Mouse (Mus musculus) erythroid progenitor cell, adult 5-6 weeks (primary cell): ENCODE measurements around the gene Tnfsf13b. TPM values are rescaled to one million over a fixed set of nuclear protein-coding genes. Genes with fewer than 3 reads are reported as not detected.

ENCODE experiments used
- ATAC-seq: replicated peaks from 2 replicates; pipeline ENCODE4 v1.8.0; 2016; ENCODE audit warnings: moderate number of reproducible peaks, mild to moderate bottlenecking, moderate TSS enrichment, inconsistent platforms; ENCODE audit not compliant: poor library complexity, low FRiP score, severe bottlenecking
- total RNA-seq, 2 experiments: library from RNA; stranded (forward) in 1 of 2; stranded (reverse) in 1 of 2; fragments of 150-400 nt in 1 of 2; fragments of 186-747, 209-891 nt in 1 of 2; gene quantifications; 2 replicates each; pipeline versions ENCODE4 v1.2.3 to v1.2.4; 2015 to 2017; ENCODE audit warnings: low replicate concordance in 2 of 2

Gene Tnfsf13b
- total RNA-seq, 2 experiments from 2014 or later: 1.5 to 2.1 TPM

GRCm38 (mm10) chr8:10040866-10041265, 34.6 kb downstream of the Tnfsf13b start:
- no peak for ATAC-seq

DNA sequence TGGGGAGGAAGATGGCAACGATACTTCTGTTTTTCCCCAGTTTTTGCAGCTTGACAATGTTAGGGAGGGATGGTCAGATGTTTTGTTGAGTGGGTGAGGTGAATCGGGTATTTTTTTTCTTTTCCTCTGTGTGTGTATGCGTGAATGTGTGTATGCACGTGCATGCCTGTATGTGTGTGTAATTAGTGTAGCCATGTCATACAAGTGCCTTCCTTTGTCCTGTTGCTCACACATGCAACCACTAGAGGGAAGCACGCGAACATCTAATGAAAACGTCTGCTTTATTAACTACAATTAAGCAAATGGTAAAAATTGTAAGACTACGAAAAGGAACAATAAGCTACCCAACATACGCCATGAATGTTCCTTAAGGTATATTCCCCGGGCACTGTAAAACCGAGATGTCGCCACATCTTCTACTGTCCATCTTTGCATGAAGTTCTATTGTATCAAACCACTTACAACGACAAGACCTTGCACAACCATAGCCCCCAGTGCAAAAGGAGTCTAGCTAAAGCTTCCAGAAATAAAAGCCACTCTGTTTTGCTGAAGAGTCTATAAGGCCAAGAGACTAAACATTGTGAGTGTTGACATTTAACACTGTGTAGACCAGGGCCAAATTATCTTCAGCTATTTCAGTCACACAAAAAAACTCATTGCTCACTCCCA, 37.7 kb downstream of the Tnfsf13b start:
- no peak for ATAC-seq

DNA sequence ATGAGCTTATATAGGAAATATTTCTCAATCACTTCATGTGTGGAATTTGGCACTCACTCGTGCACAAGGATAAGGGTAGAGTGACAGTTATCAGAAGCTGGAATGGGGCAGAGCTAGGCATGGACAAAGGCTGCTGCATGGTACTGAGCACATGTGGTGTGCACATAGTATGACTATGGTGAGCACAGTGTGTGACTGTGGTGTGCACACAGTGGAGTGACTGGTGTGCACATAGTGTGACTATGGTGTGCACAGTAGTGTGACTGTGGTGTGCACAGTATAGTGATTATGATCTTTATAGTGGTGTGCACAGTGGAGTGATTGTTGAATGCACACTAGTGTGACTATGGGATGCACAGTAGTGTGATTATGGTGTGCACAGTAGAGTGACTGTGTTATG, 39.5 kb downstream of the Tnfsf13b start:
- ATAC-seq: no peak

GRCm38 (mm10) chr8:10049162-10049561, 42.9 kb downstream of the Tnfsf13b start:
- ATAC-seq: no peak

DNA sequence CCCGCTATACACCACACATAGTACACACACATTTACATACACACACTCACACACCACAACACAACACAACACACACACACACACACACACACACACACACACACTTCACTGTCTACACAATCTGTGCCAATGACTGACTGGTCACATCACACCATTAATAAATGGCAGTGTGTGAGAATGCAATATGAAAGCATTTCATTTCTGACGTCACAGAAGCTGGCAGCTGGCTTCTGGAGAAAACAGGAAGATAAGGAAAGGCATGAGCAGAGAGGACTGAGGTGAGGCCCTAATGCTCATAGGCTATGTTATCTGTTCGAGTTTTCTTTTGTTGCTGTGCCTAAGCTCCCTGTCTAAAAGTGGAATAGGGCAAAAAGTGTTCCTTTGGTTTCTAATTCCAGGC, 45.3 kb downstream of the Tnfsf13b start:
- no peak for ATAC-seq

GRCm38 (mm10) chr8:10053571-10053990, 47.3 kb downstream of the Tnfsf13b start:
- ATAC-seq: no peak

GRCm38 (mm10) chr8:10061001-10061400, 54.7 kb downstream of the Tnfsf13b start:
- no peak for ATAC-seq

GRCm38 (mm10) chr8:10066906-10067305, 60.6 kb downstream of the Tnfsf13b start:
- no peak for ATAC-seq

GRCm38 (mm10) chr8:10067775-10068174, 61.5 kb downstream of the Tnfsf13b start:
- no peak for ATAC-seq

GRCm38 (mm10) chr8:10072347-10072746, 66.1 kb downstream of the Tnfsf13b start:
- ATAC-seq: no peak

Other genes starting within 250 kb of the Tnfsf13b start
- gene Fam155a, start 235.3 kb upstream of the Tnfsf13b start, total RNA-seq (2015; ENCODE audit: low replicate concordance): not detected in 2 replicates
- not detected in 2 replicates for gene Fam155a, start 235.3 kb upstream of the Tnfsf13b start, total RNA-seq (2017; ENCODE audit: low replicate concordance)
- gene Gm10217, start 142.2 kb upstream of the Tnfsf13b start, total RNA-seq (2015; ENCODE audit: low replicate concordance): not detected in 2 replicates
- not detected in 2 replicates for gene Gm10217, start 142.2 kb upstream of the Tnfsf13b start, total RNA-seq (2017; ENCODE audit: low replicate concordance)
- gene Lig4, start 28.8 kb upstream of the Tnfsf13b start, total RNA-seq (2015; ENCODE audit: low replicate concordance): 1.1 and 3.4 TPM in 2 replicates
- gene Lig4, start 28.8 kb upstream of the Tnfsf13b start, total RNA-seq (2017; ENCODE audit: low replicate concordance): 2.2 and 2.3 TPM in 2 replicates
- 3.4 and 4.7 TPM in 2 replicates for gene Abhd13, start 28.8 kb upstream of the Tnfsf13b start, total RNA-seq (2015; ENCODE audit: low replicate concordance)
- gene Abhd13, start 28.8 kb upstream of the Tnfsf13b start, total RNA-seq (2017; ENCODE audit: low replicate concordance): 6.4 and 9.0 TPM in 2 replicates
- not detected in 2 replicates for gene Myo16, start 147.4 kb downstream of the Tnfsf13b start, total RNA-seq (2015; ENCODE audit: low replicate concordance)
- gene Myo16, start 147.4 kb downstream of the Tnfsf13b start, total RNA-seq (2017; ENCODE audit: low replicate concordance): not detected in 2 replicates